Mouse (Mus musculus): Measurements from ENCODE around the gene Atp6v1c2. TPM values are rescaled to one million over a fixed set of nuclear protein-coding genes. Genes with fewer than 3 reads are reported as not detected.

The Atp6v1c2 gene
- polyA plus RNA-seq (2012; rRNA removed): 42.8 and 55.3 TPM in 2 replicates

GRCm38 (mm10) chr12:17329259-17329658, at the start of gene Atp6v1c2:
Gene Atp6v1c2 (minus strand): TSS chr12:17329359.
- 64% methylated on average over 3 of the region's 3 CpGs for WGBS
- Histone ChIP-seq H3K4me1 (ENCODE audit: control insufficient read depth, insufficient read depth, low read length) (no peaks in the 10 kb centered on the region), H3K4me3 (replicated peaks; ENCODE audit: extremely low read depth, low read depth, low read length) (no peak within 1 kb of the TSS)
- TF ChIP-seq CTCF (IDR thresholded peaks at IDR 0.05; ENCODE audit: insufficient read depth, low read length) (no peak), POLR2A (IDR thresholded peaks at IDR 0.05; ENCODE audit: borderline replicate concordance, extremely low read depth, low read depth, low read length) (no peak)
- DNase-seq: no peak

- WGBS: 82% methylated on average over 6 of the region's 6 CpGs
- H3K4me1 ChIP-seq (ENCODE audit: control insufficient read depth, insufficient read depth, low read length): no peaks in the 10 kb centered on the region
- no peak overlapping the region for H3K4me3 ChIP-seq (replicated peaks; ENCODE audit: extremely low read depth, low read depth, low read length)
- no peak for DNase-seq
- TF ChIP-seq POLR2A (IDR thresholded peaks at IDR 0.05; ENCODE audit: borderline replicate concordance, extremely low read depth, low read depth, low read length) (no peak), CTCF (IDR thresholded peaks at IDR 0.05; ENCODE audit: insufficient read depth, low read length) (no peak)
Observed at GRCm38 (mm10) chr12:17376521-17376920, 47.4 kb upstream of the Atp6v1c2 start.

- WGBS: 77% methylated on average over 4 of the region's 4 CpGs
- TF ChIP-seq CTCF (IDR thresholded peaks at IDR 0.05; ENCODE audit: insufficient read depth, low read length): no peak
- TF ChIP-seq POLR2A (IDR thresholded peaks at IDR 0.05; ENCODE audit: borderline replicate concordance, extremely low read depth, low read depth, low read length): no peak
- no peak for DNase-seq
- no peaks in the 10 kb centered on the region for H3K4me1 ChIP-seq (ENCODE audit: control insufficient read depth, insufficient read depth, low read length)
- no peak overlapping the region for H3K4me3 ChIP-seq (replicated peaks; ENCODE audit: extremely low read depth, low read depth, low read length)
Observed at GRCm38 (mm10) chr12:17375243-17375642, 46.1 kb upstream of the Atp6v1c2 start.

GRCm38 (mm10) chr12:17373470-17373975, 44.4 kb upstream of the Atp6v1c2 start:
- Histone ChIP-seq H3K4me1 (ENCODE audit: control insufficient read depth, insufficient read depth, low read length) (no peaks in the 10 kb centered on the region), H3K4me3 (replicated peaks; ENCODE audit: extremely low read depth, low read depth, low read length) (no peak overlapping the region)
- no peak for TF ChIP-seq CTCF (IDR thresholded peaks at IDR 0.05; ENCODE audit: insufficient read depth, low read length)
- WGBS: 93% methylated on average over 5 of the region's 5 CpGs
- DNase-seq: no peak

GRCm38 (mm10) chr12:17372696-17373095, 43.5 kb upstream of the Atp6v1c2 start:
- no peak for DNase-seq
- Histone ChIP-seq H3K4me3 (replicated peaks; ENCODE audit: extremely low read depth, low read depth, low read length) (no peak overlapping the region), H3K4me1 (ENCODE audit: control insufficient read depth, insufficient read depth, low read length) (no peaks in the 10 kb centered on the region)
- 61% methylated on average over 3 of the region's 3 CpGs for WGBS
- TF ChIP-seq CTCF (IDR thresholded peaks at IDR 0.05; ENCODE audit: insufficient read depth, low read length): no peak

- DNase-seq: no peak
- 88% methylated on average over 8 of the region's 8 CpGs for WGBS
- Histone ChIP-seq H3K4me1 (ENCODE audit: control insufficient read depth, insufficient read depth, low read length) (no peaks in the 10 kb centered on the region), H3K4me3 (replicated peaks; ENCODE audit: extremely low read depth, low read depth, low read length) (no peak overlapping the region)
- TF ChIP-seq CTCF (IDR thresholded peaks at IDR 0.05; ENCODE audit: insufficient read depth, low read length) (no peak; the same call in 1 of the 2 replicates), POLR2A (IDR thresholded peaks at IDR 0.05; ENCODE audit: borderline replicate concordance, extremely low read depth, low read depth, low read length) (no peak)
Observed at GRCm38 (mm10) chr12:17371589-17372235, 42.6 kb upstream of the Atp6v1c2 start.

GRCm38 (mm10) chr12:17369551-17370325, 40.6 kb upstream of the Atp6v1c2 start:
- Histone ChIP-seq H3K4me1 (ENCODE audit: control insufficient read depth, insufficient read depth, low read length) (no peaks in the 10 kb centered on the region), H3K4me3 (replicated peaks; ENCODE audit: extremely low read depth, low read depth, low read length) (no peak overlapping the region)
- TF ChIP-seq CTCF (IDR thresholded peaks at IDR 0.05; ENCODE audit: insufficient read depth, low read length) (no peak), POLR2A (IDR thresholded peaks at IDR 0.05; ENCODE audit: borderline replicate concordance, extremely low read depth, low read depth, low read length) (no peak)
- 91% methylated on average over 7 of the region's 7 CpGs for WGBS
- DNase-seq: no peak

- no peak for TF ChIP-seq CTCF (IDR thresholded peaks at IDR 0.05; ENCODE audit: insufficient read depth, low read length)
- no peak for TF ChIP-seq POLR2A (IDR thresholded peaks at IDR 0.05; ENCODE audit: borderline replicate concordance, extremely low read depth, low read depth, low read length)
- DNase-seq: no peak
- Histone ChIP-seq H3K4me3 (replicated peaks; ENCODE audit: extremely low read depth, low read depth, low read length) (no peak overlapping the region), H3K4me1 (ENCODE audit: control insufficient read depth, insufficient read depth, low read length) (no peaks in the 10 kb centered on the region)
- 93% methylated on average over 3 of the region's 3 CpGs for WGBS
Observed at GRCm38 (mm10) chr12:17369111-17369510, 40.0 kb upstream of the Atp6v1c2 start.

- H3K4me1 ChIP-seq (ENCODE audit: control insufficient read depth, insufficient read depth, low read length): no peaks in the 10 kb centered on the region
- 51% methylated on average over 5 of the region's 5 CpGs for WGBS
- H3K4me3 ChIP-seq (replicated peaks; ENCODE audit: extremely low read depth, low read depth, low read length): no peak overlapping the region
- DNase-seq: peak; percentile 27
- TF ChIP-seq CTCF (IDR thresholded peaks at IDR 0.05; ENCODE audit: insufficient read depth, low read length) (peak; percentile 80), POLR2A (IDR thresholded peaks at IDR 0.05; ENCODE audit: borderline replicate concordance, extremely low read depth, low read depth, low read length) (no peak)
Observed at GRCm38 (mm10) chr12:17366981-17367380, 37.8 kb upstream of the Atp6v1c2 start.

- TF ChIP-seq POLR2A (IDR thresholded peaks at IDR 0.05; ENCODE audit: borderline replicate concordance, extremely low read depth, low read depth, low read length) (no peak), CTCF (IDR thresholded peaks at IDR 0.05; ENCODE audit: insufficient read depth, low read length) (no peak)
- DNase-seq: no peak
- no peak overlapping the region for H3K4me3 ChIP-seq (replicated peaks; ENCODE audit: extremely low read depth, low read depth, low read length)
- no peaks in the 10 kb centered on the region for H3K4me1 ChIP-seq (ENCODE audit: control insufficient read depth, insufficient read depth, low read length)
- 89% methylated on average over 5 of the region's 5 CpGs for WGBS
Observed at GRCm38 (mm10) chr12:17362316-17362715, 33.2 kb upstream of the Atp6v1c2 start.
